ENCODE assay signal across 1 mouse cellular context in the genomic region with DNA sequence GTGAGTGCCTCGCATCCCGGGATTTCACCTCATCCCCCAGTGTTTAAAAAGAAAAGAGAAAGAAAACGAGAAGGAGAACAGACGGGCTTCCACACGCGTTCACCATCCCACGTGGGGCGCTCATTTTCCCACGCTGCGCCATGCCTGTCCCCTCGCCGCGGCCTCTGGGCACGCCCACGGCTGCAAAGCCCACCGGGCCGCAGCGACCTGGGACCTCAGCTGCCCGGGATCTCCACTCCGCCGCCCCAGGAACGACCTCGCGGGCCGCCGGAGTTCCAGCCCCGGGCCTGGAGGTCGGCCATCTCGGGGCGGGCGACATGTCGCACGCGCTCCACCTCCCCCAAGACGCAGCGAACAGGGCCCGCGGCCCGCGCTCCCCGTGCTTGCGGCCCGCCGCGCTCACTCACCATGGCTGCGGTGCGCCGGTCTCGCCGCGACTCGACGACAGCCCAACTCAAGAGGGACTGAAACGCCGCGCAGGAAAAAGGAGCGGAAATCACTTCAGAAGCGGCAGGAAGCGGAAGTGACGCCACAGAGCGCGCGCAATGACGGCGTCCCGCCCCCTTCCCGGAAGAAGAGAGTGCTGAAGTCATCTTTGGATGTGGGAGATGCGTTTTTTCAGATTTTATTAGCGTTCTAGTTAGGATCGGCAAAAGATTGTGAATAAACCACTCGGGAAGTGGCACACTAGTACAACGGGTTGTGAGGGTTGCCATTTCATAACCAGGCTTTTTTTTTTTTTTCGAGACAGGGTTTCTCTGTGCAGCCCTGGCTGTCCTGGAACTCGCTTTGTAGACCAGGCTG.
TF ChIP-seq lines count a peak whose summit lies in the region.

A gene (minus strand): TSS at position 519 of the 804 bp plus-strand sequence.

TF ChIP-seq in CH12.LX, 34 proteins besides CTCF, POLR2A, EP300 and RAD21 (continued from another document):
- TF ChIP-seq POLR2AphosphoS2 (IDR thresholded peaks at IDR 0.05; ENCODE audit: low read depth, low read length) (peak; percentile 87), TCF12 (IDR thresholded peaks at IDR 0.05; ENCODE audit: low read depth, low read length) (peak; percentile 91), ZMIZ1 (IDR thresholded peaks at IDR 0.05; ENCODE audit: low read depth, low read length) (peak; percentile 93), CHD2 (IDR thresholded peaks at IDR 0.05; ENCODE audit: low read length) (no peak), SMC3 (IDR thresholded peaks at IDR 0.05; ENCODE audit: low read depth, low read length) (no peak), USF2 (conservative IDR thresholded peaks at IDR 0.05; ENCODE audit: low read depth, low read length) (no peak), MAX (IDR thresholded peaks at IDR 0.05; ENCODE audit: low read length) (no peak; the same call in 1 of the 2 replicates), SIN3A (IDR thresholded peaks at IDR 0.05; ENCODE audit: low read length) (peak; percentile 47), NELFE (IDR thresholded peaks at IDR 0.05; ENCODE audit: low read depth, low read length) (peak; percentile 92), MAZ (IDR thresholded peaks at IDR 0.05; ENCODE audit: low read depth, low read length) (0 out of 2 replicates have a peak, but pooled peaks have one; percentile 25)
